Mouse (Mus musculus) liver, embryonic 16.5 days (tissue): ENCODE data around the gene Nop16. TPM values are rescaled to one million over a fixed set of nuclear protein-coding genes. Genes with fewer than 3 reads are reported as not detected.

Experiments
- ATAC-seq: fragments of 200-750 bp; cut with Nextera tagmentation; 2 replicates; pipeline ENCODE4 v1.8.0; 2017; ENCODE audit warnings: low read depth, mild to moderate bottlenecking, moderate number of reproducible peaks, moderate library complexity
- H3K27ac ChIP-seq: fragments of 300-500 bp; sonication (generic); 2 replicates; pipeline ENCODE4 v1.5.1; 2014; ENCODE audit warnings: mild to moderate bottlenecking, low read length
- H3K27me3 ChIP-seq: fragments of 300-500 bp; sonication (generic); 2 replicates; pipeline ENCODE4 v1.6.1; 2014; ENCODE audit warnings: low read depth, low read length, mixed read lengths; ENCODE audit not compliant: control insufficient read depth, insufficient read depth
- H3K36me3 ChIP-seq: fragments of 300-500 bp; sonication (generic); 2 replicates; pipeline ENCODE4 v1.6.1; 2014; ENCODE audit warnings: mild to moderate bottlenecking; ENCODE audit not compliant: control insufficient read depth, insufficient read depth
- H3K4me1 ChIP-seq: fragments of 300-500 bp; sonication (generic); 2 replicates; pipeline ENCODE4 v1.6.1; 2014; ENCODE audit warnings: low read depth, low read length, mixed read lengths; ENCODE audit not compliant: control insufficient read depth
- H3K4me2 ChIP-seq: fragments of 300-500 bp; sonication (generic); 2 replicates; pipeline ENCODE4 v1.6.1; 2014; ENCODE audit warnings: low read depth, low read length, mixed read lengths
- H3K4me3 ChIP-seq: fragments of 300-500 bp; sonication (generic); 2 replicates; pipeline ENCODE4 v1.5.1; 2014; ENCODE audit warnings: low read depth, mild to moderate bottlenecking, low read length
- H3K9ac ChIP-seq: fragments of 300-500 bp; sonication (generic); 2 replicates; pipeline ENCODE4 v1.6.1; 2014; ENCODE audit warnings: low read depth, low read length
- H3K9me3 ChIP-seq: fragments of 300-500 bp; sonication (generic); replicated peaks from 2 replicates; pipeline ENCODE4 v1.6.1; 2016; ENCODE audit warnings: low read length; ENCODE audit not compliant: control insufficient read depth
- WGBS: fragments of 180-500 bp; shearing (Covaris S2); extraction: QIAGEN DNeasy Blood & Tissue Kit; methylation state at CpG from one replicate; pipeline ENCODE4 v1.1.7; 2014; ENCODE audit not compliant: insufficient replicate concordance; 5-methylcytosine and 5-hydroxymethylcytosine counted together
- polyA plus RNA-seq: library from polyadenylated mRNA; unstranded; fragments of >200 nt; fragmentation: Nextera tagmentation; extraction: Ambion mirVana; gene quantifications from 2 replicates; pipeline ENCODE4 v1.2.1, GENCODE M21; 2015

Nop16 gene
- polyA plus RNA-seq, 1 experiment from 2014 or later, result 37.9 TPM

DNA sequence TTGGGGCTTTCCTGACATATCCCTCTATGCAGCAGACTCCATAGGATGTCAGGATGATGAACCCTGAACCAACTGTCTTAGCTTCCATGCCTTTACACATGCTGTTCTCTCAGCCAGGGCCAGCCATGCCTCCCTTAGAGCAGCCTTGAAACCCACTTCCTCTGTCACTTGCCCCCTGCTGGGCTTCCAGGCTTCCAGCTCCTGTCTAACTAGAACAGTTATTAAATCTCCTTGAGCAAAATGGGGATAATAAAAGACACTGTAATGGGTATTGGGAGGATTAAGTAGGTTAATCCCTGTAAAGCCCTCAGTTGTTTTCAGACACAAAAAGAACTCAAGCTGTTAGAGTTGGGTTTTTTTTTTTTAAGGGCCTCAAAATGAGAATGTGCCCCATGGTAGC is 13.6 kb upstream of the Nop16 start:
- ATAC-seq, result no peak
- Histone ChIP-seq H3K27me3 (no peaks in the 10 kb centered on the region), H3K4me1 (peaks cover 17% of the 10 kb centered on the region), H3K9ac (no peak overlapping the region), H3K9me3 (no peaks in the 10 kb centered on the region), H3K4me3 (no peak overlapping the region), H3K36me3 (no peaks in the 10 kb centered on the region; the same call in 1 of the 2 replicates), H3K4me2 (no peak overlapping the region), H3K27ac (no peak overlapping the region)

DNA sequence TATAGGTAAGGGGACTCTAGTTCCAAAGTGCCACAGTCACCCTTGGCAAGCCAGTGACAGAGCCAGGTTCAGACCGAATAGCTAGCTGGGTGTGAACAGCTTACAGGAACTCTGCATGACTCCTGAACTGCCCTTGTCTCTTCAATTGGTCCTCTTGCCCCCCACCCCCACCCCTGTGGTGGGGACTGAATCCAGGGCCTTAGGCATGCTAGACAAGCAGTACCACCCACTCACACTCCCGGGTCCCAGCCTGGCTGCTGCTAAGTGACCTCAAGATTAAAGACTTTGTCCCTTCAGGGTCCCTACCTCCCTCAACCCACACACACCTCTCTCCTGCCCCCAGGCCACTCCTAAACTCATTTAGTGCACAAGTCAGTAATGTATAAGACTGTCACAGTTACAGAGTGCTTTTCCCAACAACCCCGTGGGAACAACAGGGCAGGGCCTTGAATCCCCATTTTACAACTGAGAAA is 12.8 kb upstream of the Nop16 start:
- H3K4me1 ChIP-seq, result peaks cover 11% of the 10 kb centered on the region
- H3K4me3 ChIP-seq, result no peak overlapping the region
- H3K4me2 ChIP-seq, result no peak overlapping the region
- no peak overlapping the region for H3K27ac ChIP-seq
- no peak for ATAC-seq
- no peaks in the 10 kb centered on the region for H3K9me3 ChIP-seq
- H3K9ac ChIP-seq, result no peak overlapping the region
- H3K36me3 ChIP-seq, result no peaks in the 10 kb centered on the region; the same call in 1 of the 2 replicates
- no peaks in the 10 kb centered on the region for H3K27me3 ChIP-seq
- 61% methylated on average over 3 of the region's 3 CpGs for WGBS

DNA sequence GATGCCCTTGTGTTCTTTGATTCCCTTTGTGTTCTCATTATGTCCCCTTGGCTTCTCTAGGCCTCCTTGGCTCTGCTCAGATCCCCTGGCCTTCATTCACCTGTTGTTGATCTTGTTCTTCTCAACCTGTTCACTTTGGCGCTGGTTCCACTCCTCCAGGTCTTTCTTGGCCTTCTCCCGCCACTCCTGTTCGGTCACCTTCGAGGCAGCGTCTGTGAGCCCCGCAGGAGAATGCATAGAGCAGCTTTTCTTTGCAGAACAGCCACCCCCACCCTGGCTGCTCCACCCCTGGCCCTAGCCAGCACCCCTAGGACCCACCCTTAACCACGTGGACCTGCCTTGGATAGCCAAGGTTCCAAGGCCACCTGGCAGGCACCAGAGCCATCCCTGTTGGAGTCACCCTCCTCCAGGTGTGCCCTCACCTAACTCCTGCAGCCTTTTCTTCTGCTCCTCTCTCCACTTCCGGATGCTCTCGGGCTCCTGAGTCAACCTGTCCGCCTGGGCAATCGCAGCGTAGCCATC is 8.8 kb upstream of the Nop16 start:
- WGBS, result 86% methylated on average over 12 of the region's 12 CpGs

DNA sequence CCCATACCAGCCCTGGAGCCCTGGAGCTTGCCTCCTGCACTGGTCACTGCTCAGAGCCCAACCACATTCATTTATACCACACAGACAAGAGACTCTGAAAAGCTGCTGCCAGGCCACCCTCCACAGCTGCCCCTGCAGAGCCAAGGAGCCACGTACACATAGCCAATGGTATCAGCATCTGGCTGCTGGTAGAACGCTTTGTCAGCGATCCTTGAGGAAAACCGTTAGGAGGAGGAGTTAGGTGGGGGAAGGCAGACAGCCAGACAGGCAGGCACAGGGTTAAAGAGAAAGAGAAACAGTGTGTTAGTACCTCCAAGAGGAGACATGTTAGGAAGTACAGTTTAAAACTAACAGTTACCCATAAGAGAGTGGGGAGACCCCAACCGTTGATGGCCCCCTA is 7.0 kb upstream of the Nop16 start:
- 72% methylated on average over 5 of the region's 5 CpGs for WGBS
- Histone ChIP-seq H3K9me3 (no peaks in the 10 kb centered on the region), H3K4me1 (no peaks in the 10 kb centered on the region; the same call in 1 of the 2 replicates), H3K4me3 (no peak overlapping the region), H3K9ac (no peak overlapping the region), H3K36me3 (no peaks in the 10 kb centered on the region; the same call in 1 of the 2 replicates), H3K27ac (no peak overlapping the region), H3K27me3 (no peaks in the 10 kb centered on the region), H3K4me2 (no peak overlapping the region)
- ATAC-seq, result no peak

More for the DNA sequence above, 8.8 kb upstream of the Nop16 start:
- Histone ChIP-seq H3K4me3 (no peak overlapping the region), H3K27ac (no peak overlapping the region), H3K9ac (no peak overlapping the region), H3K36me3 (no peaks in the 10 kb centered on the region; the same call in 1 of the 2 replicates), H3K4me1 (no peaks in the 10 kb centered on the region; the same call in 1 of the 2 replicates), H3K4me2 (no peak overlapping the region), H3K9me3 (no peaks in the 10 kb centered on the region), H3K27me3 (no peaks in the 10 kb centered on the region)
- ATAC-seq, result no peak

DNA sequence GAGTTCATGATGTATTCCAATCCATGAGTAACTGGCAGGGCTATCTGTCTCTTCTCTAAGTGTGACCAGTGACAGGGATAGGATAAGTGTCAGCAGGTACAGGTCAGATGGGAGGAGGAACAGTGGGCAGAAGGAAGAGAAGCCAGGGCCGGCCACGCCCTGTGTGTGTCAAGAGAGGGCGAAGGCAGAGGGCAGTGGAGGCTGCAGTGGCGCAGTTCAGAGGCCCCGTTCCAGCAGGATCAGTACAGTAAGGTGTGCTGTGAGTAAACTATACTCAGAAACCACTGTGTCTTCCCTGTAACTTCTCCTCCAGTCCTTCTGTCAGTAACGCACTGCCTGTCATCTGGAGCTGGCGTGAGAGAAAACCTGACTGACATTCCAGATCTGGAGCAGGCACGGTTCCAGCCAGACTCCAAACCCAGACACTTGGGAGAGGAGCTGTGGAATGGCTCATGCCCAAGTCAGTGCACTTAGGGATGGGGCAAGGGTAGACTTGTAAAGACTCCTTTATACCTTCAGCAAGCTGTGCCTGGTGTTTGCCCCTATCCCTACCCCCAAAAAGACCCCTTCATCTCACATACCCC is 6.3 kb upstream of the Nop16 start:
- Histone ChIP-seq H3K4me2 (no peak overlapping the region), H3K27ac (no peak overlapping the region), H3K9ac (no peak overlapping the region), H3K36me3 (no peaks in the 10 kb centered on the region; the same call in 1 of the 2 replicates), H3K9me3 (no peaks in the 10 kb centered on the region), H3K27me3 (no peaks in the 10 kb centered on the region), H3K4me1 (peaks cover 3% of the 10 kb centered on the region; the same call in 1 of the 2 replicates), H3K4me3 (no peak overlapping the region)
- ATAC-seq, result no peak
- WGBS, result 78% methylated on average over 8 of the region's 8 CpGs

DNA sequence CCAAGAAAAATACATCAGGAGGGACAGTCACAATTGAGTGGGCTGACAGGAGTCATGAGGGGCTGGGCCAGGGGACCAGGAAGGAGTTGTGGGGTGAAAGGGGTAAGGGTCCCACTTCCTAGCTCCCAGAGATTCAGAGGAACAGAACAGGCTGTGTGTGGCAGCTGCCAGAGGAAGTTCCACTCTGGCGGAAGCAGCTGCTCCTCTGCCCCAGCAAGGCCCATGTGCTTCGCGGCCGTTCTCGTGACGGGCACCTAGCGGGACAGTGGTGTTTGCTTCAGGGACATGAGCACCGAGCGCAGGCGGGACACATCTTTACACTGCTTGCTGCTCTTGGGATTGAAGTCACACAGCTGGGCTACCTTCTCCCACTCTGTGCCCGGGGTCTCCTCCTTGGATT is 3.7 kb upstream of the Nop16 start:
- H3K36me3 ChIP-seq, result no peaks in the 10 kb centered on the region

DNA sequence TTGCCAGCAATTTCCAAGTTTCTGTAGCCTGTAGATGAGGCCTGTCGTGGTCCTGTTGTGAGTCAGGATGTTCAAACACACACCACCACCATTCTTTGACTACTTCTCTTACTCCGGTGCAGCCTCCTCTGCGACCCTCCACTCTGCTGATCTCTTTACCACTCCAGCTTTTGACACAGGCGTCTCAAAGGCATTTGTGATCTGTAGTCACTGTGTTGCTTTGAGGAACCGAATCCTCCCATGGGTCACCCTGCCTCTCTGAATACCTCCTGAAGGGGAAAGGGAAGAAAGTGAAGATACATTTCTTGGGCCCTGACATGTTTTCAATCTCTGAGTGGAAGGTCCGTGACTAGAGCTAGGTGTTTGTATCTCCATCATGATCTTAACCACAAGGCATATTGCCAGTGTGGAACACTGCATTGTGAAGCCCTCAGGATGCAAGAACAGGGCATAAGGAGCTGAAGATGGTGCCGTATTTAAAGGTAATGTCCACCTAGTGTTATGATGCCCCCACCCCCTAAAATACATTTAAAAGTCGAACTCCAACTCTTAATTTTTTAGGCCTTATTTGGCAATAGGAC is 2.0 kb upstream of the Nop16 start:
- no peaks in the 10 kb centered on the region for H3K9me3 ChIP-seq
- H3K4me2 ChIP-seq, result peak overlapping the region; percentile 76; the same call in 1 of the 2 replicates
- H3K27ac ChIP-seq, result no peak overlapping the region
- ATAC-seq, result no peak
- H3K27me3 ChIP-seq, result no peaks in the 10 kb centered on the region
- H3K9ac ChIP-seq, result no peak overlapping the region
- peaks cover 10% of the 10 kb centered on the region for H3K4me1 ChIP-seq
- no peak overlapping the region for H3K4me3 ChIP-seq
- no peaks in the 10 kb centered on the region; the same call in 1 of the 2 replicates for H3K36me3 ChIP-seq
- WGBS, result 82% methylated on average over 8 of the region's 8 CpGs

More for the DNA sequence above, 3.7 kb upstream of the Nop16 start:
- Histone ChIP-seq H3K4me3 (no peak overlapping the region), H3K9ac (no peak overlapping the region), H3K9me3 (no peaks in the 10 kb centered on the region), H3K27me3 (no peaks in the 10 kb centered on the region), H3K27ac (no peak overlapping the region), H3K4me1 (peaks cover 10% of the 10 kb centered on the region), H3K4me2 (no peak overlapping the region)
- 69% methylated on average over 11 of the region's 11 CpGs for WGBS
- no peak for ATAC-seq

DNA sequence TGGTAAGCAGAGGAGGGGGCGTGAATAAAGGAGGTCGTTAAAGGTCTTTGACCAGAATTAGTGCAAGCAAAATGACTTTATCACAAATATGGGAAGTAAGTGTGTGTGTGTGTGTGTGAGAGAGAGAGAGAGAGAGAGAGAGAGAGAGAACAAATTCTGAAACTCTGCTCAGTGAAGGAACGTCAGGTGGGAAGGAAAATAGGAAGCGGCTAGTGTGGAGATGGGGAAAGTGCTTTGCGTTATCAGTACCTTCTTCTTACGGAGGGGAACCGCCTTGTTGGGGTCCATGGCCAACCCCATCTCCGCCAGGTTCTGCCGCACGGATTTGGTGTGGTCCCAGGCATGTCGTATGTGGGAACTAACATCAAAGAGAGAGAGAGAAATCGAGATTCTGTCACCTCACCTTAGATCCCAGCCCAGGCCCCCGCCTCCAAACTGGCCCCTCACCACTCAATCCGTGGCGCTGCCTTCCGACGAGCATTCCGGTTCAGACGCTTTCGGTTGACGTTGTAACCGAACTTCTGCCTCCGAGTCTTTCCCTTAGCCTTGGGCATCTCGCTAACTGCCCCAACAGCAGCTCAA is 385 bp downstream of the Nop16 start:
- Histone ChIP-seq H3K36me3 (peaks cover under 1% of the 10 kb centered on the region), H3K4me2 (peak overlapping the region; percentile 86), H3K9ac (peak overlapping the region; percentile 74), H3K4me1 (peaks cover 10% of the 10 kb centered on the region), H3K9me3 (no peaks in the 10 kb centered on the region), H3K4me3 (peak overlapping the region; percentile 82), H3K27me3 (no peaks in the 10 kb centered on the region), H3K27ac (0 out of 2 replicates have a peak overlapping the region, but pooled peaks have one; percentile 38)
- ATAC-seq, result 0 out of 2 replicates have a peak, but pooled peaks have one; percentile 10
- WGBS, result 1% methylated on average over 24 of the region's 24 CpGs

DNA sequence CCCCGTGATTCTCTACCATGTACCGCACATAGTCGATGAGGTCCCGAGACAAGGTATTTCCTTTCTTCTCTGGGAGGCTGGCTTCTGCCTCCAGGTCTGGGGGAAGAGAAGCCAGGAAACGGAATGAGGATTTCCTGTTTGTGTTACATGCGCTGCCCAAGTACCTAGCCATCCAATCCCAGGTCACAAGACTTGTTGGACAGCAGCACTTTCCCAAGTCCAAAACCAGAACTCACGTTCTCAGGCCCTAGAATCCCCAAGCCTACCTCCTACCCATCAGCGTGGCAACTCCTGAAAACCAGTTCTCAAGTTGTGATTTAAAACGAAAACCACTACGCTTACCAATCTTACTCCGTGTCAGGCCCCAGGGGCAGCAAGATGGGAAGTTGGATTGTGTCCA is 4.1 kb downstream of the Nop16 start:
- H3K4me3 ChIP-seq, result no peak overlapping the region
- 76% methylated on average over 11 of the region's 11 CpGs for WGBS
- no peak for ATAC-seq
- no peaks in the 10 kb centered on the region for H3K9me3 ChIP-seq
- H3K4me2 ChIP-seq, result no peak overlapping the region
- H3K36me3 ChIP-seq, result peaks cover 7% of the 10 kb centered on the region
- H3K9ac ChIP-seq, result no peak overlapping the region
- H3K4me1 ChIP-seq, result peaks cover 3% of the 10 kb centered on the region
- no peak overlapping the region for H3K27ac ChIP-seq
- no peaks in the 10 kb centered on the region for H3K27me3 ChIP-seq
